ENCODE assay signal across 11 mouse cellular contexts in the genomic region with DNA sequence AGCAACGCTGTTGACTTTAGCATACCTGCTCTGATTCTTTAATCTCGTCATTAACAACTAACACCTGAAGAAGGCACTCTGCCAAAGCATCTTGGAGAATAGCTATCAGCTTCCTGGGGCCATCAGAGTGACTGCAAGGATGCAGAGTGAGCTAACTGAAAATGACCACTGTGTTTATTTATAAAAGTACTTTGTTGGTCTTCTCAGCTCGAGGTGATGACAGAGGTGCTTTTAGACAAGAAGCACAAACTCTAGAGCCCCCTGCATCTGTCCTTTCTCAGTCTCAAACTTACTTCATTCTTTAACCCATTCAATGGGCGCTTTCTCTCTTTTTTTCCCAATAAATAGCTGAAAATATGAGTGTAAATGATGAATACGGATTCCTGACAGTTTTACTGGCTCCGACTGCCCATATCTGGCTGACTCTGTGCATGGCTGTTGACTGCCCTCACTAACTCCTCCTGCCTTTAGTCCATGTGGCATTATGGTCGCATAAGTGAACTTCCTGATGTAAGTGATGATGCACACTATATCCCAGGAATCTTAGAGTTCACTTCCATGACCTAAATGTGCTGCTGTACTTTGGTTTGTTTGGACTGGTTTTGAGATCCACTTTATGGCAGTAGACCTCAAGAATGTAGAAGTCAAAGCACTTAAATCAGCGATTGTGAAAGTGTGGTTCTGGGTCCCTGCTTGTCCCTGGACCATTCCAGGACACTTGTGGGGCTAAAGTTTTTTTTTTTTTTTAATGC.
"Had no signal": no experiment of that assay in that cellular context is flagged by ENCODE, and none has a peak within 500 bp of the region (broad histone marks: within the 10 kb centered on the region; RNA-seq: fewer than 3 reads in every experiment).

No protein-coding gene starts in this region.

- H3K36me3 ChIP-seq: limb, embryonic 13.5 days; midbrain, embryonic 15.5 days; neural tube, embryonic 12.5 days had no signal

- H3K4me3 ChIP-seq: limb, embryonic 13.5 days; megakaryocyte, embryonic 14.5 days; midbrain, embryonic 15.5 days; neural tube, embryonic 12.5 days had no signal

- H3K27me3 ChIP-seq: megakaryocyte, embryonic 14.5 days; midbrain, embryonic 15.5 days; neural tube, embryonic 12.5 days had no signal

- ATAC-seq: midbrain, embryonic 15.5 days had no signal

- DNase-seq: kidney, adult 9 months; kidney, postnatal 14 days; left cerebral cortex, postnatal 4 days had no signal

- H3K4me2 ChIP-seq: limb, embryonic 13.5 days; midbrain, embryonic 11.5 days; midbrain, embryonic 15.5 days; neural tube, embryonic 12.5 days had no signal

- H3K4me1 ChIP-seq: megakaryocyte, embryonic 14.5 days; midbrain, embryonic 15.5 days; neural tube, embryonic 12.5 days had no signal

- H3K9me3 ChIP-seq: limb, embryonic 13.5 days; megakaryocyte, embryonic 14.5 days; midbrain, embryonic 15.5 days; neural tube, embryonic 12.5 days had no signal

- H3K9ac ChIP-seq: limb, embryonic 13.5 days; liver, embryonic 14.5 days; midbrain, embryonic 15.5 days; neural tube, embryonic 12.5 days had no signal

- H3K27ac ChIP-seq: limb, embryonic 13.5 days; liver, embryonic 14.5 days; macrophage; midbrain, embryonic 15.5 days; neural tube, embryonic 12.5 days; stomach, postnatal 0 days had no signal
